In the genomic region with DNA sequence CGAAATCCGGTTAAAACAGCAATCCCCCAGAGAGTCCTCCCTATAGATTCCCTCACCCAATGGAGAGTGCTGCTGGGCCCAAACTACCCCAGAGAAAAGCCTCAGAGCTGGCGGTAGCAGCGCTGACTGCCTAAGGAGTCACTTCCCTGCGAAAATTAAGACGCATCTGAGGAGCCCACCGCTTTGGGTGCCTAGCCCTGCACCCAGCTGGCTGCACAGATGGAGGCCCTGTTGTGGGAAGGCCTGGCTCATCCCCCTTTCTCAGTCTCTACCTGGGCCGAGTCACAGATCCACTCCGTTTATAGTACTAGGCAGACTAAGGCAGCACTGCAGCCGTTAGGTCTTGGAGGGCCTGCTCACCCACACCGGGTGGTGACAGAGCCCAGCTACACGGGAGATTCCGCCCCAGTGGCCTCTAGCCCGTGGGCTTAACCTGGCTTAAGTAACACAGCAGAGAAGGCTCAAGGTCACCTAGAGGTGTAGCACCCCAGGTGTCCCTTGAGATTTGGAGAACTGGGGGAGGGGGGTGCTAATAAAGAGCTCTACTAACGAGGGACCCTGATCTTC, we compare ENCODE assay signal across 9 mouse cellular contexts. TPM values are rescaled to one million over a fixed set of nuclear protein-coding genes. Genes with fewer than 3 reads are reported as not detected.
DNase-seq lines count a peak whose midpoint lies in the region; ATAC-seq and TF ChIP-seq lines count a peak whose summit lies in the region.
"Had no signal": no experiment of that assay in that cellular context is flagged by ENCODE, and none has a peak within 500 bp of the region (broad histone marks: within the 10 kb centered on the region; RNA-seq: fewer than 3 reads in every experiment).

No protein-coding gene starts in this region.

- H3K9me3 ChIP-seq in forebrain, embryonic 12.5 days, result no peaks in the 10 kb centered on the region
- H3K9me3 ChIP-seq in kidney, embryonic 14.5 days (ENCODE audit: control insufficient read depth, low read length), result no peaks in the 10 kb centered on the region
- no peaks in the 10 kb centered on the region for H3K9me3 ChIP-seq in neural tube, embryonic 13.5 days

- peaks cover 92% of the 10 kb centered on the region for H3K27me3 ChIP-seq in forebrain, embryonic 12.5 days
- peaks cover 98% of the 10 kb centered on the region for H3K27me3 ChIP-seq in kidney, embryonic 14.5 days (ENCODE audit: control insufficient read depth, insufficient read depth, low read length)
- peaks cover 99% of the 10 kb centered on the region for H3K27me3 ChIP-seq in neural tube, embryonic 13.5 days

- peak overlapping the region; percentile 52 for H3K4me3 ChIP-seq in layer of hippocampus, adult 2 months
- H3K4me3 ChIP-seq in forebrain, embryonic 12.5 days (replicated peaks), result peak overlapping the region; percentile 79
- peak overlapping the region; percentile 65 for H3K4me3 ChIP-seq in kidney, embryonic 14.5 days (ENCODE audit: low read length)
- H3K4me3 ChIP-seq in neural tube, embryonic 13.5 days, result peak overlapping the region; percentile 48

- peaks cover 82% of the 10 kb centered on the region for H3K4me1 ChIP-seq in forebrain, embryonic 12.5 days
- peaks cover 13% of the 10 kb centered on the region; the same call in 1 of the 2 replicates for H3K4me1 ChIP-seq in kidney, embryonic 14.5 days (ENCODE audit: control insufficient read depth, insufficient read depth, low read length)
- H3K4me1 ChIP-seq in neural tube, embryonic 13.5 days (replicated peaks), result peaks cover 60% of the 10 kb centered on the region

- H3K27ac ChIP-seq in layer of hippocampus, adult 2 months, result peak overlapping the region; percentile 92
- H3K27ac ChIP-seq in forebrain, embryonic 12.5 days, result peak overlapping the region; percentile 96; the same call in 1 of the 2 replicates
- peak overlapping the region; percentile 86; the same call in 1 of the 2 replicates for H3K27ac ChIP-seq in kidney, embryonic 14.5 days (ENCODE audit: low read depth, low read length)
- no peak overlapping the region for H3K27ac ChIP-seq in neural tube, embryonic 13.5 days (replicated peaks)

- peak overlapping the region; percentile 94 for H3K9ac ChIP-seq in forebrain, embryonic 12.5 days
- H3K9ac ChIP-seq in kidney, embryonic 14.5 days (ENCODE audit: low read depth, low read length), result peak overlapping the region; percentile 82
- H3K9ac ChIP-seq in neural tube, embryonic 13.5 days, result peak overlapping the region; percentile 81

- DNase-seq in layer of hippocampus, adult 2 months (ENCODE audit: low spot score in 2 of 2), result no peak
- DNase-seq in layer of hippocampus, adult 9-11 months, result no peak
- DNase-seq in gastrocnemius, adult 18-20 months (ENCODE audit: low spot score), result no peak
- DNase-seq in testis, postnatal 14 days (ENCODE audit: low spot score), result no peak

- TF ChIP-seq CTCF in layer of hippocampus, adult 2 months (conservative IDR thresholded peaks at IDR 0.05), result no peak

- H3K36me3 ChIP-seq in forebrain, embryonic 12.5 days (replicated peaks), result no peaks in the 10 kb centered on the region
- no peaks in the 10 kb centered on the region for H3K36me3 ChIP-seq in kidney, embryonic 14.5 days (ENCODE audit: control insufficient read depth, insufficient read depth, low read length)
- H3K36me3 ChIP-seq in neural tube, embryonic 13.5 days, result no peaks in the 10 kb centered on the region

- ATAC-seq in forebrain, embryonic 12.5 days (ENCODE audit: low FRiP score), result no peak
- no peak for ATAC-seq in kidney, embryonic 14.5 days (ENCODE audit: low FRiP score, low TSS enrichment)
- no peak for ATAC-seq in neural tube, embryonic 13.5 days (ENCODE audit: low read depth)
- no peak for ATAC-seq in megakaryocyte-erythroid progenitor cell, adult 5-6 weeks (replicated peaks; ENCODE audit: low FRiP score, low TSS enrichment, poor library complexity, severe bottlenecking)

- peak overlapping the region; percentile 90 for H3K4me2 ChIP-seq in forebrain, embryonic 12.5 days
- peak overlapping the region; percentile 90 for H3K4me2 ChIP-seq in kidney, embryonic 14.5 days (replicated peaks; ENCODE audit: low read depth, low read length)
- peak overlapping the region; percentile 65 for H3K4me2 ChIP-seq in neural tube, embryonic 13.5 days

- 5% methylated on average over 15 of the region's 15 CpGs for WGBS in forebrain, embryonic 12.5 days
- 5% methylated on average over 15 of the region's 15 CpGs for WGBS in kidney, embryonic 14.5 days
- WGBS in neural tube, embryonic 13.5 days, result 4% methylated on average over 15 of the region's 15 CpGs

RNA-seq across cellular contexts. Expression of a gene that starts 1.7 kb away (rescaled TPM):
- 10 to 100 TPM; 10.8 to 11.5 TPM for total RNA-seq in layer of hippocampus, adult 2 months (2021)
- polyA plus RNA-seq in forebrain, embryonic 12.5 days (2016; fragmentation: Nextera tagmentation; extraction: Ambion mirVana), result 40.5 and 49.4 TPM in 2 replicates
- polyA plus RNA-seq in kidney, embryonic 14.5 days (2014; fragmentation: Nextera tagmentation; extraction: Ambion mirVana), result 13.5 and 25.4 TPM in 2 replicates
- polyA plus RNA-seq in neural tube, embryonic 13.5 days (2015; fragmentation: Nextera tagmentation; extraction: Ambion mirVana), result 10.0 and 12.4 TPM in 2 replicates
- total RNA-seq in gastrocnemius, adult 18-20 months (2021), result 1 to 10 TPM; 1.4 to 2.0 TPM
- total RNA-seq in megakaryocyte-erythroid progenitor cell, adult 5-6 weeks (2014; fragmentation: Nextera tagmentation), result 4.2 and 7.7 TPM in 2 replicates
- 0.85 and 2.2 TPM in 2 replicates for total RNA-seq in megakaryocyte-erythroid progenitor cell, adult 5-6 weeks (2017)

RNA-seq across cellular contexts. Expression of a gene that starts 29.3 kb away (rescaled TPM):
- not detected for total RNA-seq in layer of hippocampus, adult 2 months (2021)
- not detected in 2 replicates for polyA plus RNA-seq in forebrain, embryonic 12.5 days (2016; fragmentation: Nextera tagmentation; extraction: Ambion mirVana)
- not detected in 2 replicates for polyA plus RNA-seq in kidney, embryonic 14.5 days (2014; fragmentation: Nextera tagmentation; extraction: Ambion mirVana)
- polyA plus RNA-seq in neural tube, embryonic 13.5 days (2015; fragmentation: Nextera tagmentation; extraction: Ambion mirVana), result not detected in 2 replicates
- total RNA-seq in gastrocnemius, adult 18-20 months (2021), result not detected
- total RNA-seq in megakaryocyte-erythroid progenitor cell, adult 5-6 weeks (2014; fragmentation: Nextera tagmentation), result not detected in 2 replicates
- total RNA-seq in megakaryocyte-erythroid progenitor cell, adult 5-6 weeks (2017), result not detected in 2 replicates
- total RNA-seq: left cerebral cortex, adult 8-10 months had no signal
